Mouse (Mus musculus): ENCODE results near the gene Clp1.

The Clp1 gene

GRCm38 (mm10) chr2:84727172-84727858 lies at the start of gene Clp1:
Gene Clp1, minus strand, starts transcription at chr2:84727350.
- DNase-seq, result peak; percentile 87

- no peak for DNase-seq
Observed at GRCm38 (mm10) chr2:84775665-84776064, 48.5 kb upstream of the Clp1 start.

- DNase-seq, result no peak
Observed at GRCm38 (mm10) chr2:84775241-84775640, 48.1 kb upstream of the Clp1 start, which contains the start of gene Serping1. Gene Serping1, minus strand, starts transcription at chr2:84775444.

GRCm38 (mm10) chr2:84774751-84775150 lies 47.6 kb upstream of the Clp1 start:
- DNase-seq, result no peak

- DNase-seq, result no peak
Observed at GRCm38 (mm10) chr2:84773195-84773594, 46.0 kb upstream of the Clp1 start.

GRCm38 (mm10) chr2:84772454-84772853 lies 45.3 kb upstream of the Clp1 start:
- DNase-seq, result no peak

GRCm38 (mm10) chr2:84770501-84770900 lies 43.4 kb upstream of the Clp1 start:
- DNase-seq, result no peak

- DNase-seq, result no peak
Observed at GRCm38 (mm10) chr2:84762818-84763217, 35.7 kb upstream of the Clp1 start.

GRCm38 (mm10) chr2:84762295-84762694 lies 35.1 kb upstream of the Clp1 start:
- no peak for DNase-seq

GRCm38 (mm10) chr2:84761840-84762239 lies 34.7 kb upstream of the Clp1 start:
- no peak for DNase-seq

GRCm38 (mm10) chr2:84761309-84761708 lies 34.2 kb upstream of the Clp1 start:
- DNase-seq, result no peak

GRCm38 (mm10) chr2:84760777-84761176 lies 33.6 kb upstream of the Clp1 start:
- no peak for DNase-seq

- DNase-seq, result no peak
Observed at GRCm38 (mm10) chr2:84758542-84759127, 31.5 kb upstream of the Clp1 start.

GRCm38 (mm10) chr2:84757026-84757682 lies 30.0 kb upstream of the Clp1 start:
- no peak for DNase-seq

- DNase-seq, result no peak
Observed at GRCm38 (mm10) chr2:84756245-84756644, 29.1 kb upstream of the Clp1 start.

- DNase-seq, result no peak
Observed at GRCm38 (mm10) chr2:84750115-84750514, 23.0 kb upstream of the Clp1 start.

GRCm38 (mm10) chr2:84744126-84744525 lies 17.0 kb upstream of the Clp1 start:
- no peak for DNase-seq

GRCm38 (mm10) chr2:84743561-84743960 lies 16.4 kb upstream of the Clp1 start, which contains the start of gene Gm19426:
Gene Gm19426, minus strand, starts transcription at chr2:84743655.
- DNase-seq, result peak; percentile 77

- peak; percentile 66 for DNase-seq
Observed at GRCm38 (mm10) chr2:84742451-84743283, 15.5 kb upstream of the Clp1 start.

GRCm38 (mm10) chr2:84741841-84742450 lies 14.8 kb upstream of the Clp1 start:
- DNase-seq, result peak; percentile 14

GRCm38 (mm10) chr2:84740608-84741333 lies 13.6 kb upstream of the Clp1 start:
- DNase-seq, result no peak

Measured in right cerebral cortex, postnatal 4 days (tissue).